Mouse (Mus musculus): Measurements from ENCODE around the gene Gm4064.
"Not testable (repeated sequence)": the region's sequence is repeated elsewhere in the genome, so short reads cannot be mapped to it uniquely, and the experiment has no call there.

The Gm4064 gene

DNA sequence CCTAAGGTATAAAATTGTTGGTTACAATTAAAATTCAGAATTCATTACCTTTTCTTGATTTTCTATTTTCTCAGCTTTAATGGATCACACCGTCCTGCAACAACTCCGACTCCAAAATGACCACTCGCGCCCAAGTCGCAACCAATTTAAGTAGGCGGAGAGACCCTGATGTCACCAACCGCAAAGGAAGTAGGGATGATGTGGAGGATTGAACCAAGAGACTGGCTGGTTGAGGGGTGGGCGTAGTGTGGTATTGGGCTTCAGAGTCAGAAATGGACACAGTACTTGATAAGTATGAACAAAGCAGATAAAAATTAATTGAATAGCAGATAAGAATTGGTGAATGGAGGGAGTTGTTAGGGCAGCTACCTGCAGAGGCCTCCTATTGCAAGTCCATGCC lies at the start of gene Gm4064:
Gm4064 (minus strand) TSS at position 101 of the 400 bp plus-strand sequence.
- CTCF ChIA-PET: not testable (repeated sequence)

DNA sequence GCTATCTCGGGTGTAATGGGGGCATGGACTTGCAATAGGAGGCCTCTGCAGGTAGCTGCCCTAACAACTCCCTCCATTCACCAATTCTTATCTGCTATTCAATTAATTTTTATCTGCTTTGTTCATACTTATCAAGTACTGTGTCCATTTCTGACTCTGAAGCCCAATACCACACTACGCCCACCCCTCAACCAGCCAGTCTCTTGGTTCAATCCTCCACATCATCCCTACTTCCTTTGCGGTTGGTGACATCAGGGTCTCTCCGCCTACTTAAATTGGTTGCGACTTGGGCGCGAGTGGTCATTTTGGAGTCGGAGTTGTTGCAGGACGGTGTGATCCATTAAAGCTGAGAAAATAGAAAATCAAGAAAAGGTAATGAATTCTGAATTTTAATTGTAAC lies 34.4 kb upstream of the Gm4064 start, which contains the start of the genes Rbmy and Gm10256:
Rbmy (plus strand) TSS at position 301 of the 400 bp plus-strand sequence.
Gm10256 (plus strand) TSS at position 320 of the 400 bp plus-strand sequence.
- CTCF ChIA-PET: not testable (repeated sequence)

All from spleen, embryonic (tissue).